Mouse (Mus musculus) midbrain, embryonic 10.5 days (tissue): Measurements from ENCODE around the gene Trpv4. TPM values are rescaled to one million over a fixed set of nuclear protein-coding genes. Genes with fewer than 3 reads are reported as not detected.
A peak's percentile ranks its signal among the peaks of the same experiment; 100 is the strongest.

Source experiments
- DNase-seq: peaks from one replicate; pipeline ENCODE4 v3.0.0-alpha.2; 2017; ENCODE audit warnings: low spot score
- H3K27ac ChIP-seq: fragments of 300-500 bp; sonication (generic); replicated peaks from 2 replicates; pipeline ENCODE4 v1.5.1; 2016; ENCODE audit warnings: mild to moderate bottlenecking
- H3K27me3 ChIP-seq: fragments of 300-500 bp; sonication (generic); 2 replicates; pipeline ENCODE4 v1.6.1; 2016; ENCODE audit warnings: low read depth, mild to moderate bottlenecking; ENCODE audit not compliant: poor library complexity, severe bottlenecking
- H3K36me3 ChIP-seq: fragments of 300-500 bp; sonication (generic); 2 replicates; pipeline ENCODE4 v1.6.1; 2016; ENCODE audit warnings: mild to moderate bottlenecking, moderate library complexity
- H3K4me1 ChIP-seq: fragments of 300-500 bp; sonication (generic); 2 replicates; pipeline ENCODE4 v1.6.1; 2016
- H3K4me3 ChIP-seq: fragments of 300-500 bp; sonication (generic); 2 replicates; pipeline ENCODE4 v1.5.1; 2016; ENCODE audit warnings: mild to moderate bottlenecking, moderate library complexity
- H3K9me3 ChIP-seq: fragments of 300-500 bp; sonication (generic); replicated peaks from 2 replicates; pipeline ENCODE4 v1.6.1; 2016; ENCODE audit warnings: mild to moderate bottlenecking
- WGBS: fragments of 180-500 bp; shearing (Covaris S2); methylation state at CpG from one replicate; pipeline ENCODE4 v1.1.7; 2016; 5-methylcytosine and 5-hydroxymethylcytosine counted together
- polyA plus RNA-seq: library from polyadenylated mRNA; unstranded; fragments of >200 nt; fragmentation: Nextera tagmentation; extraction: Ambion mirVana; gene quantifications from 2 replicates; pipeline ENCODE4 v1.2.1, GENCODE M21; 2016

Gene Trpv4
- polyA plus RNA-seq, 1 experiment from 2014 or later, result 0.12 TPM

- Histone ChIP-seq H3K27me3 (peaks cover 26% of the 10 kb centered on the region), H3K36me3 (peaks cover 25% of the 10 kb centered on the region), H3K9me3 (no peaks in the 10 kb centered on the region), H3K4me1 (peaks cover 95% of the 10 kb centered on the region), H3K27ac (peak overlapping the region; percentile 76), H3K4me3 (no peak overlapping the region)
- WGBS, result 51% methylated on average over 15 of the region's 15 CpGs
- no peak for DNase-seq
These were observed 67.1 kb downstream of the Trpv4 start for GRCm38 (mm10) chr5:114591151-114591561.

- H3K4me1 ChIP-seq, result peaks cover 96% of the 10 kb centered on the region
- DNase-seq, result no peak
- H3K27ac ChIP-seq, result peak overlapping the region; percentile 76
- 85% methylated on average over 17 of the region's 17 CpGs for WGBS
- peaks cover 16% of the 10 kb centered on the region for H3K36me3 ChIP-seq
- H3K27me3 ChIP-seq, result peaks cover 32% of the 10 kb centered on the region
- no peaks in the 10 kb centered on the region for H3K9me3 ChIP-seq
- no peak overlapping the region for H3K4me3 ChIP-seq
These were observed 67.9 kb downstream of the Trpv4 start for GRCm38 (mm10) chr5:114590043-114590913.

- H3K27me3 ChIP-seq, result peaks cover 39% of the 10 kb centered on the region
- peak overlapping the region; percentile 76 for H3K27ac ChIP-seq
- no peak for DNase-seq
- no peaks in the 10 kb centered on the region for H3K9me3 ChIP-seq
- WGBS, result 50% methylated on average over 2 of the region's 2 CpGs
- H3K4me1 ChIP-seq, result peaks cover 97% of the 10 kb centered on the region
- H3K4me3 ChIP-seq, result no peak overlapping the region
- peaks cover 8% of the 10 kb centered on the region for H3K36me3 ChIP-seq
These were observed 68.8 kb downstream of the Trpv4 start for GRCm38 (mm10) chr5:114589454-114589853.

GRCm38 (mm10) chr5:114589026-114589425 lies 69.2 kb downstream of the Trpv4 start:
- H3K27ac ChIP-seq, result peak overlapping the region; percentile 76
- no peaks in the 10 kb centered on the region for H3K9me3 ChIP-seq
- H3K27me3 ChIP-seq, result peaks cover 39% of the 10 kb centered on the region
- no peak overlapping the region for H3K4me3 ChIP-seq
- no peak for DNase-seq
- peaks cover 3% of the 10 kb centered on the region; the same call in 1 of the 2 replicates for H3K36me3 ChIP-seq
- WGBS, result 41% methylated on average over 6 of the region's 6 CpGs
- peaks cover 97% of the 10 kb centered on the region for H3K4me1 ChIP-seq

- WGBS, result 68% methylated on average over 10 of the region's 10 CpGs
These were observed 69.8 kb downstream of the Trpv4 start for GRCm38 (mm10) chr5:114588416-114588815.

GRCm38 (mm10) chr5:114587908-114588307 lies 70.3 kb downstream of the Trpv4 start:
- WGBS, result 41% methylated on average over 9 of the region's 9 CpGs
- H3K4me1 ChIP-seq, result peaks cover 97% of the 10 kb centered on the region
- peak; percentile 58 for DNase-seq

More at GRCm38 (mm10) chr5:114588416-114588815, 69.8 kb downstream of the Trpv4 start:
- no peaks in the 10 kb centered on the region for H3K9me3 ChIP-seq
- H3K27ac ChIP-seq, result peak overlapping the region; percentile 76
- H3K4me1 ChIP-seq, result peaks cover 97% of the 10 kb centered on the region
- 0 out of 2 replicates have a peak, but pooled peaks cover 2% of the 10 kb centered on the region for H3K36me3 ChIP-seq
- no peak overlapping the region for H3K4me3 ChIP-seq
- peaks cover 45% of the 10 kb centered on the region for H3K27me3 ChIP-seq
- DNase-seq, result no peak

GRCm38 (mm10) chr5:114585682-114586081 lies 72.5 kb downstream of the Trpv4 start:
- peak overlapping the region; percentile 15; the same call in 1 of the 2 replicates for H3K4me3 ChIP-seq
- 0 out of 2 replicates have a peak, but pooled peaks cover 2% of the 10 kb centered on the region for H3K36me3 ChIP-seq
- peak; percentile 51 for DNase-seq
- peaks cover 91% of the 10 kb centered on the region for H3K4me1 ChIP-seq
- H3K27ac ChIP-seq, result peak overlapping the region; percentile 84
- no peaks in the 10 kb centered on the region for H3K9me3 ChIP-seq
- 4% methylated on average over 5 of the region's 5 CpGs for WGBS
- H3K27me3 ChIP-seq, result peaks cover 54% of the 10 kb centered on the region

More at GRCm38 (mm10) chr5:114587908-114588307, 70.3 kb downstream of the Trpv4 start:
- Histone ChIP-seq H3K9me3 (no peaks in the 10 kb centered on the region), H3K36me3 (0 out of 2 replicates have a peak, but pooled peaks cover 2% of the 10 kb centered on the region), H3K27me3 (peaks cover 50% of the 10 kb centered on the region), H3K4me3 (no peak overlapping the region), H3K27ac (peak overlapping the region; percentile 76)

GRCm38 (mm10) chr5:114584293-114585104 lies 73.7 kb downstream of the Trpv4 start:
- Histone ChIP-seq H3K4me1 (peaks cover 86% of the 10 kb centered on the region), H3K9me3 (no peaks in the 10 kb centered on the region), H3K27ac (peak overlapping the region; percentile 84), H3K27me3 (peaks cover 54% of the 10 kb centered on the region), H3K36me3 (peaks cover 10% of the 10 kb centered on the region), H3K4me3 (peak overlapping the region; percentile 17; the same call in 1 of the 2 replicates)
- DNase-seq, result peak; percentile 69
- WGBS, result 36% methylated on average over 14 of the region's 14 CpGs

GRCm38 (mm10) chr5:114583490-114584175 lies 74.6 kb downstream of the Trpv4 start:
- H3K4me1 ChIP-seq, result peaks cover 83% of the 10 kb centered on the region
- H3K27ac ChIP-seq, result peak overlapping the region; percentile 84
- no peak for DNase-seq
- peaks cover 15% of the 10 kb centered on the region for H3K36me3 ChIP-seq
- peak overlapping the region; percentile 17; the same call in 1 of the 2 replicates for H3K4me3 ChIP-seq
- peaks cover 54% of the 10 kb centered on the region for H3K27me3 ChIP-seq
- 87% methylated on average over 12 of the region's 12 CpGs for WGBS
- no peaks in the 10 kb centered on the region for H3K9me3 ChIP-seq

- Histone ChIP-seq H3K27ac (peak overlapping the region; percentile 84), H3K4me3 (no peak overlapping the region), H3K27me3 (peaks cover 49% of the 10 kb centered on the region), H3K9me3 (no peaks in the 10 kb centered on the region), H3K36me3 (peaks cover 13% of the 10 kb centered on the region), H3K4me1 (peaks cover 83% of the 10 kb centered on the region)
- WGBS, result 68% methylated on average over 3 of the region's 3 CpGs
- DNase-seq, result no peak
These were observed 75.2 kb downstream of the Trpv4 start for GRCm38 (mm10) chr5:114583046-114583445.

GRCm38 (mm10) chr5:114581486-114581885 lies 76.7 kb downstream of the Trpv4 start:
- no peak for DNase-seq
- Histone ChIP-seq H3K36me3 (peaks cover 15% of the 10 kb centered on the region), H3K9me3 (no peaks in the 10 kb centered on the region), H3K4me3 (no peak overlapping the region), H3K4me1 (peaks cover 86% of the 10 kb centered on the region), H3K27me3 (peaks cover 42% of the 10 kb centered on the region), H3K27ac (no peak overlapping the region)
- 93% methylated on average over 12 of the region's 12 CpGs for WGBS
